Mouse (Mus musculus) hindbrain, embryonic 14.5 days (tissue): ENCODE results near the gene E430018J23Rik. TPM values are rescaled to one million over a fixed set of nuclear protein-coding genes. Genes with fewer than 3 reads are reported as not detected.
A peak's percentile ranks its signal among the peaks of the same experiment; 100 is the strongest.
"Not testable (repeated sequence)": the region's sequence is repeated elsewhere in the genome, so short reads cannot be mapped to it uniquely, and the experiment has no call there.

Experiments
- ATAC-seq: fragments of 200-750 bp; cut with Nextera tagmentation; 2 replicates; pipeline ENCODE4 v1.8.0; 2017; ENCODE audit warnings: moderate number of reproducible peaks, mild to moderate bottlenecking, moderate TSS enrichment, moderate library complexity; ENCODE audit not compliant: low FRiP score
- DNase-seq: peaks from one replicate; pipeline ENCODE4 v3.0.0-alpha.2; 2015; ENCODE audit warnings: low spot score
- H3K27ac ChIP-seq: fragments of 300-500 bp; sonication (generic); 2 replicates; pipeline ENCODE4 v1.5.1; 2014; ENCODE audit warnings: mild to moderate bottlenecking, moderate library complexity
- H3K27me3 ChIP-seq: fragments of 300-500 bp; sonication (generic); 2 replicates; pipeline ENCODE4 v1.6.1; 2014; ENCODE audit warnings: mild to moderate bottlenecking, low read length, mixed read lengths; ENCODE audit not compliant: control insufficient read depth, insufficient read depth
- H3K36me3 ChIP-seq: fragments of 300-500 bp; sonication (generic); replicated peaks from 2 replicates; pipeline ENCODE4 v1.6.1; 2014; ENCODE audit not compliant: control insufficient read depth, insufficient read depth
- H3K4me1 ChIP-seq: fragments of 300-500 bp; sonication (generic); replicated peaks from 2 replicates; pipeline ENCODE4 v1.6.1; 2014; ENCODE audit warnings: antibody characterized with exemption, low read length, mixed read lengths; ENCODE audit not compliant: control insufficient read depth, insufficient read depth
- H3K4me2 ChIP-seq: fragments of 300-500 bp; sonication (generic); replicated peaks from 2 replicates; pipeline ENCODE4 v1.6.1; 2014; ENCODE audit warnings: mild to moderate bottlenecking, moderate library complexity
- H3K4me3 ChIP-seq: fragments of 300-500 bp; sonication (generic); replicated peaks from 2 replicates; pipeline ENCODE4 v1.5.1; 2014; ENCODE audit warnings: mild to moderate bottlenecking, low read length
- H3K9ac ChIP-seq: fragments of 300-500 bp; sonication (generic); 2 replicates; pipeline ENCODE4 v1.6.1; 2014
- H3K9me3 ChIP-seq: fragments of 300-500 bp; sonication (generic); 2 replicates; pipeline ENCODE4 v1.6.1; 2016; ENCODE audit warnings: low read length; ENCODE audit not compliant: control insufficient read depth
- WGBS: fragments of 180-500 bp; shearing (Covaris S2); extraction: QIAGEN DNeasy Blood & Tissue Kit; methylation state at CpG from one replicate; pipeline ENCODE4 v1.1.7; 2014; 5-methylcytosine and 5-hydroxymethylcytosine counted together
- polyA plus RNA-seq: library from polyadenylated mRNA; unstranded; fragments of >200 nt; fragmentation: Nextera tagmentation; extraction: Ambion mirVana; gene quantifications from 2 replicates; pipeline ENCODE4 v1.2.1, GENCODE M21; 2014

The E430018J23Rik gene
- polyA plus RNA-seq, 1 experiment from 2014 or later = 6.4 TPM

DNA sequence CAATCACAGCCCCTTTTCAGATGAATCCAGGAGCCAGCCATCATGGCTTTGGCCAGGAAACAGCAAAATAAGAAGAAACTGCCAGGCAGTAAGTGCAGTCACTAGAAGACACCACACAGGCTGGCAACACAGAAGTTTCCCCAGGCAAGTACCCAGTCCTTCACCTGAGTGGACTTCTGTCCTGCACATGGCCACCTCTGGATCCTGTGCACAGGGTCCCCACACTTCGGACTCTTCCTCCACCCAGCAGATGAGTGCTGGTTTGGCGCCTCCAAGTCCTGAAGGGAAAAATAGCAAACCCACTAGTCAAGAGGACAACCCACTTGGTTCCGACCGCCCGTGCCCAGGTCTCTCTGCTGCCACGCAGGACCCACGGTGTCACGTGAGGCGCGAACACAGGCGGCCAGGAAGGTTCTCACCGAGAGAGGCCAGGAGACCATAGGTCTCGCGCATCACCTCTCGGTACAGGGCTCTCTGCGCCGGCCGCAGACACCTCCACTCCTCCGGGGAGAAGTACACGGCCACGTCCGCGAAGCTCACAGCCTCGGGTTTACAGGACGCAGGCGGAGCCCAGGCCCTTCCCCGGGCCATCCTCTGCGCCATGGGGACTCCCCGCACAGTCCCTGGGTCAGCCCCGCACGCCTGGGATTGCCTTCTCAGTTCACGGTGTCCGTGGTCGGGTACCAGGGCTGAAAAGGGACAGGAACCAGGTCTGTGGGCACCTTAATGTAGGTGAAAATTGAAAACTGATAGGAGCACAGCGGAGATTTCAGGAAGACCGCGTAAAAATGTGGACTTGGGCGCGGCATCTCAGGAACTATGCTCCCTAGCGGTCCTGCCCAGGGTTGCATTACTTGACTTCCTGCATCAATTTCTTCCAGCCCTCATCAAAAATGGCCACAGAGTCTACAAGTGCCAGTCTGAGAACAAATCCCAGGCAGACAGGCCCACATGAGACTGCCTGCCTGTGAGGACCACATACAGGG is 12.9 kb upstream of the E430018J23Rik start, which contains the start of gene Zfp764:
Gene Zfp764, minus strand, starts transcription at position 821 of the 986 bp plus-strand sequence.
- not testable (repeated sequence) for H3K9me3 ChIP-seq, H3K36me3 ChIP-seq, H3K4me1 ChIP-seq, H3K27me3 ChIP-seq
- 6% methylated on average over 40 of the region's 40 CpGs for WGBS
- DNase-seq = peak; percentile 87
- Histone ChIP-seq H3K9ac (peak within 1 kb of the TSS; percentile 80), H3K4me3 (peak within 1 kb of the TSS; percentile 50), H3K4me2 (peak within 1 kb of the TSS; percentile 90), H3K27ac (peak within 1 kb of the TSS; percentile 74)
- ATAC-seq = peak; percentile 74; the same call in 1 of the 2 replicates

DNA sequence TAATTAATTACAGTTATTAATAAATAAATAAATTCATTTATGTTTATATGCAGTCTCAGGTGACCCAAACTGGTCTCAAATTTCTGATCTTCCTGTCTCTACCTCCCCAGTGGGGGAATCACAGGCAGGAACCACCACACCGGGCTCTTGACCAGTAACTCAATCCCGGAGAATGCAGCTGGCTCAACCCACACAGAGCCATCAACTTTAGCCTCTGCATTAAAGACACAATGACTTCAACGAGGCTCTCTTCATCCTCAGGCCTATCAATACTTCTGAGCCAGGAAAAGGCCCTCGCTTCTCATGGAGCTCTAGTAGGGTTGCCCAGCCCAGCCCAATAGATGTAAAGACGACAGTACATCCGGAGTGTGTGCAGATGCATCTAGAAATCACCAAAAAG is 10.7 kb upstream of the E430018J23Rik start:
- not testable (repeated sequence) for H3K27me3 ChIP-seq, H3K27ac ChIP-seq, H3K4me3 ChIP-seq, ATAC-seq, H3K4me2 ChIP-seq, H3K36me3 ChIP-seq, H3K4me1 ChIP-seq, H3K9ac ChIP-seq, H3K9me3 ChIP-seq
- DNase-seq = peak; percentile 5
- 95% methylated on average over 6 of the region's 6 CpGs for WGBS

DNA sequence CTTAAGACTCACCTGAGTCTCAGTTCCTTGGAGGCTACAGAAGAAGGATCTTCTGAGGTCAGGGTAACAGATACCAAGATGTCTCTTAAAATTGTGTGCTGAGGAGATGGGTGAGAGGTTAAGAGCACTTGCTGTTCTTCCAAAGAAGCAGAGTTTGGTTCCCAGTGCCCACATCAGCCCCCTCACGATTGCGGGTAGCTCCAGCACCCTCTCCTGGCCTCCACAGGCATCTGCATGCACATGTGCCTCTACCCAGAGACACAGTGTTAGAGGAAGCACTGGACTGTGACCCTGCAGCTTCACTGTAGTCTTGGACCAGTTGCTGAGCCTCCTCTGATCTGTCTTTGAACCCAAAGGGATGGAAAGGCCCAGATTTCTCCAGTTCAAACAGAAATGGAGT is 9.6 kb upstream of the E430018J23Rik start:
- peaks cover 5% of the 10 kb centered on the region; the same call in 1 of the 2 replicates for H3K4me1 ChIP-seq
- DNase-seq (no peak), ATAC-seq (no peak)
- 56% methylated on average over 2 of the region's 2 CpGs for WGBS
- H3K27ac ChIP-seq = no peak overlapping the region
- no peaks in the 10 kb centered on the region for H3K9me3 ChIP-seq
- no peaks in the 10 kb centered on the region for H3K36me3 ChIP-seq
- H3K4me2 ChIP-seq = no peak overlapping the region
- no peaks in the 10 kb centered on the region for H3K27me3 ChIP-seq
- no peak overlapping the region for H3K4me3 ChIP-seq
- H3K9ac ChIP-seq = no peak overlapping the region

DNA sequence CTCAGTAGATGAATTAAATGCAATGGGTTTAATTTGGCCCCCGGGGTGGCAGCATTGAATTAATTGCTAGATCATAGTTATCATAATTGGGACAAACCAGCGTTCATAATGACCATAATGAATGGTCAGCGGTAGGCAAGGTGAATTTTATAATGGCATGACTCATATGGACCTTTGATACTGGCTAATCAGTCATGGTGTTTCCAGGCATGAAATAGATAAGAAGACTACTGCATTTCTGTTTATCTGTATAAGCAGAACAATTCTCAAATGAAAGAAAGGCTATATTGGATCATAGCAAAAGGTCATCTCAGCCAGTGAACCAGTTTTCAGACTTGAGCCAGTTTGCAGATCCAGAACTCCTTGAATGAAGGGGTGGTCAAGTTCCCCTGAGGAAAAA is 6.9 kb upstream of the E430018J23Rik start:
- no peak overlapping the region for H3K27ac ChIP-seq
- no peak for ATAC-seq
- H3K9me3 ChIP-seq = no peaks in the 10 kb centered on the region
- WGBS = 69% methylated on average over 3 of the region's 3 CpGs
- no peak for DNase-seq
- no peak overlapping the region for H3K4me3 ChIP-seq
- no peak overlapping the region for H3K4me2 ChIP-seq
- H3K9ac ChIP-seq = no peak overlapping the region
- no peaks in the 10 kb centered on the region for H3K4me1 ChIP-seq
- no peaks in the 10 kb centered on the region for H3K27me3 ChIP-seq
- no peaks in the 10 kb centered on the region for H3K36me3 ChIP-seq

DNA sequence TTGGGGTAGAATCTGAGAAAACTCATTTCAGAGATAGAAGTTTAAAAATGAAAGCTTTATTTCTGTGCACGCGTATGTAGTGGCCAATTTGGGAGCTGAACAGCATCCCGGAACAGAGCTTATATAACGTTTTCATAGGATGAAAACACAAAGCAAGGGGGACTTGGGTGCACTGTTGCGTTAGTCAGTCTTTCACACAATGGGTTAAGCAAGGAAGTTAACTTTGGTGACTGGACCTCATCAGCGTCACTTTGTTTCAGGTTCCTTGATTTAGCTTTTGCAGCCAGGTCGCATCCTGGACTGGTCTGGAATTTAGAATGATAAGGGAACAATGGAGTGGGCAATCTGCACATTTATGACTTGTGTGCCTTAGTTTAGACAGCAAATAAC is 510 bp upstream of the E430018J23Rik start:
- ATAC-seq (peak; percentile 41; the same call in 1 of the 2 replicates), DNase-seq (no peak)
- no peaks in the 10 kb centered on the region for H3K9me3 ChIP-seq
- peak overlapping the region; percentile 92 for H3K27ac ChIP-seq
- 29% methylated on average over 7 of the region's 7 CpGs for WGBS
- H3K36me3 ChIP-seq = no peaks in the 10 kb centered on the region; the same call in 1 of the 2 replicates
- peak overlapping the region; percentile 60 for H3K4me2 ChIP-seq
- H3K4me1 ChIP-seq = peaks cover 14% of the 10 kb centered on the region
- peak overlapping the region; percentile 94 for H3K9ac ChIP-seq
- H3K27me3 ChIP-seq = no peaks in the 10 kb centered on the region
- peak overlapping the region; percentile 75 for H3K4me3 ChIP-seq

DNA sequence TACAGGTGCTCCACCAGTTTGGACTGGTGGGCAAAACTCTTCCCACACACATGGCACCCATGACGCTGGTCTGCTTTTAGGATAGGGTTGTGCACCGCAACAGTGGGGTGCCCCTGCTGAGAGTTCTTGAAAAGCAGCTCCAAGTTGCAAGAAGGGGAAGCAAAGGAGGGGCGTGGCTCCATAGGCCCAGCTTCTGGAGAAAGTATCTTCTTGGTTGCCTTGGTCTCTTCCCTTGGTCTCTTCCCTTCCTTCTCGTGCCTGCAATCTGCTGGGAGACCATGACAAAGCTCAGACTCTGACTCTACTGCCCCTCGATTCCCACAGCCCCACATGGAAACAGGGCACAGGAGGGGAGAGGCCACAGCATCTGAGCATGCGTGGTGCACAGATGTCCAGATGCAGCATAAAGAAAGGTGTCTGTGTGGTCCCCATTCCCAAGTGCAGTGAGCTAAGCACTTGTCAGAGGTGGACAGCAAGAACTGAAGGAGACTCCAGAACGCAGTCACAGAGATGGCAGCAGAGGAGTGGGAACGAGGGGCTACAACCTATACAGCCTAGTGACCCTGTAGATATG is 1.1 kb downstream of the E430018J23Rik start:
- Histone ChIP-seq H3K9me3 (no peaks in the 10 kb centered on the region), H3K4me3 (peak overlapping the region; percentile 75), H3K36me3 (no peaks in the 10 kb centered on the region; the same call in 1 of the 2 replicates), H3K4me1 (peaks cover 14% of the 10 kb centered on the region), H3K27ac (0 out of 2 replicates have a peak overlapping the region, but pooled peaks have one; percentile 92), H3K9ac (peak overlapping the region; percentile 94), H3K4me2 (peak overlapping the region; percentile 60), H3K27me3 (no peaks in the 10 kb centered on the region)
- no peak for DNase-seq
- no peak for ATAC-seq
- 86% methylated on average over 8 of the region's 8 CpGs for WGBS

DNA sequence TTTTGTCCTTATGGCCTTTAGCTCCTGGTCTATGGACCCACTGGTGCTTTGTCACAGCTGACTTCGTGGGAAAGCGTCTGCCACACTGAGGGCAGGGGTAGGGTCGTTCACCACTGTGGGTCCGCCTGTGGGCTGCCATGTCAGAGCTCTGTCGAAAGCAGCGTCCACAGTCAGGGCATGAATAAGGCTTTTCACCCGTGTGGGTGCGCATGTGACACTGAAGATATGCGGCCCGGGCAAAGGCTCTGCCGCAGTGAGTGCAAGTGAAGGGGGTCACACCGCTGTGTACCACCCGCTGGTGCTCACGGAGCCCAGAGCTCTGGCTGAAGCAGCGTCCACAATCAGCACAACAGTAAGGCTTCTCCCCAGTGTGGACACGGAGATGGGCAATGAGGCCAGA is 1.9 kb downstream of the E430018J23Rik start:
- DNase-seq (no peak), ATAC-seq (no peak)
- 93% methylated on average over 16 of the region's 16 CpGs for WGBS
- Histone ChIP-seq H3K4me3 (no peak overlapping the region), H3K9ac (no peak overlapping the region), H3K27ac (no peak overlapping the region), H3K27me3 (no peaks in the 10 kb centered on the region), H3K4me1 (peaks cover 14% of the 10 kb centered on the region), H3K9me3 (no peaks in the 10 kb centered on the region), H3K4me2 (no peak overlapping the region), H3K36me3 (no peaks in the 10 kb centered on the region; the same call in 1 of the 2 replicates)

DNA sequence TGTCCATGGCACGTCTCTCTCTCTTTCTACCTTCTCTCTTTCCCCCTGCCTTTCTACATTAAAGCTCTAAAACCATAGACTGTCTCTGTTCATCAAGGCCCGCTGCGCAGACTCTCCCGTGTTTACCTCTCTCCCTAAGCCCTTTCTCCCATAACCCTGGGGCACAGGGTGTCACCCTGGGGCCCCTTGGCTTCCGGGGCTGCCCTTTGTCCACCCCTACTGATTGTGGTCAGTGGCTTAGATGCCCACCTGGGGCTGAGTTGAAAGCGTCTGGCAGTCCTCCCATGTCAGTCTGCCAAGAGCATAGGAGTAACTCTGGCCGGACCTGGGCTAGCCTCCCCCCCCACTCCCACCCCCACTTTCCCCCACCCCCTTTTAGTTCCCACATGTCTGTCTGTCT is 3.1 kb downstream of the E430018J23Rik start:
- no peaks in the 10 kb centered on the region; the same call in 1 of the 2 replicates for H3K36me3 ChIP-seq
- peaks cover 14% of the 10 kb centered on the region for H3K4me1 ChIP-seq
- DNase-seq (no peak), ATAC-seq (no peak)
- H3K27me3 ChIP-seq = no peaks in the 10 kb centered on the region
- no peak overlapping the region for H3K4me3 ChIP-seq
- no peak overlapping the region for H3K27ac ChIP-seq
- no peaks in the 10 kb centered on the region for H3K9me3 ChIP-seq
- no peak overlapping the region for H3K9ac ChIP-seq
- no peak overlapping the region for H3K4me2 ChIP-seq
- WGBS = 83% methylated on average over 7 of the region's 7 CpGs

DNA sequence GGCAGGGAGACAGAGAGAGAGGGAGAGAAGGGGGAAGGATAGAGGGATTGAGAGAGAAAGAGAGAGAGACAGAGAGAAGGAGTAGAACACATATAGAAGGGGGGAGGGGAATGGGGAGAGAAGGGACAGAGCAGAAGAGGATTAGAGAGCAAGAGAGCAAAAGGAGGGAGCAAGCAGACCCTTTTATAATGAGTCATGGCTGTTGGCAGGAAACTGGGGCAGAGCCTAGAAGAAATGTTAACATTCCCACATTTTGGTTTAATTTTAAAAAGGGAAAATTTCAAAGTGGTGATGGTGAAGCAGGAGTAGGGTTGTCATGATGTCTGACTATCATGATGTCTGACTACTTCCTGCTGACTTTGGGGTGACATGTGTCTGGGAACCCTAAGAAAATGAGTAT is 5.2 kb downstream of the E430018J23Rik start:
- not testable (repeated sequence) for H3K27ac ChIP-seq, ATAC-seq, H3K4me1 ChIP-seq, H3K36me3 ChIP-seq, H3K9me3 ChIP-seq, H3K4me3 ChIP-seq, DNase-seq, H3K4me2 ChIP-seq, H3K9ac ChIP-seq, H3K27me3 ChIP-seq
